Mouse (Mus musculus) heart, embryonic 16.5 days (tissue): ENCODE measurements at regions not wholly inside any gene's neighbourhood (a gene's known extent, or its start where the extent isn't known, plus 50 kb on each side); places are given as distances from the start of the nearest gene placed in this dataset.

ENCODE experiments used
- ATAC-seq: fragments of 200-750 bp; cut with Nextera tagmentation; replicated peaks from 2 replicates; pipeline ENCODE4 v1.8.0; 2017; ENCODE audit warnings: moderate number of reproducible peaks; ENCODE audit not compliant: insufficient read depth, low FRiP score; ENCODE audit errors: extremely low read depth
- H3K27ac ChIP-seq: fragments of 300-500 bp; sonication (generic); 2 replicates; pipeline ENCODE4 v1.5.1; 2014; ENCODE audit warnings: mild to moderate bottlenecking, low read length, control low read depth, moderate library complexity
- H3K27me3 ChIP-seq: fragments of 300-500 bp; sonication (generic); 2 replicates; pipeline ENCODE4 v1.6.1; 2014; ENCODE audit warnings: low read length, mixed read lengths; ENCODE audit not compliant: control insufficient read depth, insufficient read depth
- H3K36me3 ChIP-seq: fragments of 300-500 bp; sonication (generic); 2 replicates; pipeline ENCODE4 v1.6.1; 2014; ENCODE audit not compliant: control insufficient read depth, insufficient read depth
- H3K4me1 ChIP-seq: fragments of 300-500 bp; sonication (generic); 2 replicates; pipeline ENCODE4 v1.6.1; 2014; ENCODE audit warnings: low read length, mixed read lengths; ENCODE audit not compliant: control insufficient read depth, insufficient read depth
- H3K4me2 ChIP-seq: fragments of 300-500 bp; sonication (generic); 2 replicates; pipeline ENCODE4 v1.6.1; 2014; ENCODE audit warnings: low read depth, mild to moderate bottlenecking, control low read depth, low read length
- H3K4me3 ChIP-seq: fragments of 300-500 bp; sonication (generic); 2 replicates; pipeline ENCODE4 v1.5.1; 2014; ENCODE audit warnings: mild to moderate bottlenecking, control low read depth, low read length
- H3K9ac ChIP-seq: fragments of 300-500 bp; sonication (generic); 2 replicates; pipeline ENCODE4 v1.6.1; 2014; ENCODE audit warnings: low read length, control low read depth
- H3K9me3 ChIP-seq: fragments of 300-500 bp; sonication (generic); replicated peaks from 2 replicates; pipeline ENCODE4 v1.6.1; 2016; ENCODE audit warnings: low read length; ENCODE audit not compliant: control insufficient read depth
- WGBS: fragments of 180-500 bp; shearing (Covaris S2); extraction: QIAGEN DNeasy Blood & Tissue Kit; methylation state at CpG from one replicate; pipeline ENCODE4 v1.1.7; 2014; 5-methylcytosine and 5-hydroxymethylcytosine counted together

- no peak overlapping the region for H3K4me2 ChIP-seq
- ATAC-seq, result no peak
- H3K36me3 ChIP-seq, result no peaks in the 10 kb centered on the region
- no peak overlapping the region for H3K4me3 ChIP-seq
- no peaks in the 10 kb centered on the region for H3K9me3 ChIP-seq
- H3K27ac ChIP-seq, result no peak overlapping the region
- H3K9ac ChIP-seq, result no peak overlapping the region
- 80% methylated on average over 6 of the region's 6 CpGs for WGBS
- H3K27me3 ChIP-seq, result no peaks in the 10 kb centered on the region
- H3K4me1 ChIP-seq, result no peaks in the 10 kb centered on the region; the same call in 1 of the 2 replicates
Measured at GRCm38 (mm10) chr7:83061894-83062477, 194.9 kb downstream of the Mex3b start.

DNA sequence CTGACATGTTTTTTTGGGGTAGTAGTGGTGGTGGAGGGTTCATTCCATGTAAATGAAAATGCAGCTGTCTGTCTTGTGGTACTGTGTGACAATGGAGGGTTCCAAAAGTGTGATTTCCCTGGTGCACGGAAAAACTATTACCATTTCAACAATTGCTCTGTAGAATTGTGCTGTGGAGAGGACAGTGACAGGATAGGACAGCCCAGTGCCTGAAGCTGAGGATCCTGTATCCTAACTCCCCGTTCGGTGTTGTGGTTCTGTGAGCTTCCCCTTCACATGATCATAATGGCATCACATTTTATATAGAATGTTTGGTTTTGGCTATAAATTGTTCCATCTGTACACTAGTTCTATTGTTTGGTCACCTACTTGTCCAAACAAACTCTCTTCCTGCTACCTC lies 196.4 kb downstream of the Mex3b start:
- H3K4me3 ChIP-seq, result no peak overlapping the region
- H3K27me3 ChIP-seq, result no peaks in the 10 kb centered on the region
- ATAC-seq, result no peak
- no peaks in the 10 kb centered on the region for H3K36me3 ChIP-seq
- no peak overlapping the region for H3K27ac ChIP-seq
- H3K9ac ChIP-seq, result no peak overlapping the region
- H3K9me3 ChIP-seq, result no peaks in the 10 kb centered on the region
- H3K4me2 ChIP-seq, result no peak overlapping the region
- 65% methylated on average over 3 of the region's 3 CpGs for WGBS
- no peaks in the 10 kb centered on the region for H3K4me1 ChIP-seq

- no peak overlapping the region for H3K9ac ChIP-seq
- no peak overlapping the region for H3K4me3 ChIP-seq
- no peaks in the 10 kb centered on the region for H3K36me3 ChIP-seq
- no peaks in the 10 kb centered on the region for H3K9me3 ChIP-seq
- 78% methylated on average over 3 of the region's 3 CpGs for WGBS
- ATAC-seq, result no peak
- no peaks in the 10 kb centered on the region for H3K4me1 ChIP-seq
- H3K27ac ChIP-seq, result no peak overlapping the region
- no peaks in the 10 kb centered on the region for H3K27me3 ChIP-seq
- no peak overlapping the region for H3K4me2 ChIP-seq
Measured at GRCm38 (mm10) chr7:83065341-83065740, 198.2 kb downstream of the Mex3b start.

- H3K9ac ChIP-seq, result no peak overlapping the region
- H3K4me3 ChIP-seq, result no peak overlapping the region
- peaks cover 3% of the 10 kb centered on the region; the same call in 1 of the 2 replicates for H3K9me3 ChIP-seq
- H3K4me1 ChIP-seq, result no peaks in the 10 kb centered on the region
- no peak overlapping the region for H3K4me2 ChIP-seq
- H3K27ac ChIP-seq, result no peak overlapping the region
- H3K27me3 ChIP-seq, result no peaks in the 10 kb centered on the region
- no peak for ATAC-seq
- 78% methylated on average over 15 of the region's 15 CpGs for WGBS
- no peaks in the 10 kb centered on the region for H3K36me3 ChIP-seq
Measured at GRCm38 (mm10) chr7:83074399-83074970, 207.4 kb downstream of the Mex3b start.

- ATAC-seq, result no peak
- WGBS, result 59% methylated on average over 4 of the region's 4 CpGs
- peaks cover 3% of the 10 kb centered on the region; the same call in 1 of the 2 replicates for H3K9me3 ChIP-seq
Measured at GRCm38 (mm10) chr7:83075159-83075952, 208.2 kb downstream of the Mex3b start.

GRCm38 (mm10) chr7:83077035-83077918 lies 210.1 kb downstream of the Mex3b start:
- H3K4me3 ChIP-seq, result no peak overlapping the region
- H3K4me1 ChIP-seq, result no peaks in the 10 kb centered on the region
- no peak overlapping the region for H3K9ac ChIP-seq
- WGBS, result 46% methylated on average over 11 of the region's 11 CpGs
- H3K36me3 ChIP-seq, result no peaks in the 10 kb centered on the region
- no peak for ATAC-seq
- no peak overlapping the region for H3K4me2 ChIP-seq
- no peaks in the 10 kb centered on the region for H3K27me3 ChIP-seq
- no peaks in the 10 kb centered on the region for H3K9me3 ChIP-seq
- H3K27ac ChIP-seq, result no peak overlapping the region

More at GRCm38 (mm10) chr7:83075159-83075952, 208.2 kb downstream of the Mex3b start:
- no peak overlapping the region for H3K27ac ChIP-seq
- H3K27me3 ChIP-seq, result no peaks in the 10 kb centered on the region
- H3K4me3 ChIP-seq, result no peak overlapping the region
- H3K4me2 ChIP-seq, result no peak overlapping the region
- no peaks in the 10 kb centered on the region for H3K4me1 ChIP-seq
- H3K9ac ChIP-seq, result no peak overlapping the region
- H3K36me3 ChIP-seq, result no peaks in the 10 kb centered on the region

DNA sequence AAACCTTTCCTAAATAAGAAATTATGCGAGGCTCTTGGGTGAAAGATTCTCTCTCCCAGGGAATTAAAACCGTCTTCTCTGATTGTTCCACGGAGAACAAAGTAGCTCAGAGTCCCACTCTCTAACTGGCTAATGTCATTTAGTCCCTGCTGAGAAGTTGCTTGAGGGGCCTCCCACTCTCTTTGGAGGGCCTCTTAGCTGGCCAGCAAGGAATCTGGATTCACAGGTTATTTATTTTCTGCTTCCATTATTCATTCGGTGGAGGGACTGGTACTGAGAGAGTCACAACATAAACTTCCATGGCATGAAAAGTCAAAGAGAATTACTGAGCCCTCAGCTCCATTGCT lies 210.8 kb downstream of the Mex3b start:
- H3K27me3 ChIP-seq, result no peaks in the 10 kb centered on the region
- H3K36me3 ChIP-seq, result no peaks in the 10 kb centered on the region
- H3K4me2 ChIP-seq, result no peak overlapping the region
- no peaks in the 10 kb centered on the region for H3K4me1 ChIP-seq
- 44% methylated on average over 4 of the region's 4 CpGs for WGBS
- no peak for ATAC-seq
- H3K9ac ChIP-seq, result no peak overlapping the region
- H3K27ac ChIP-seq, result no peak overlapping the region
- H3K4me3 ChIP-seq, result no peak overlapping the region
- no peaks in the 10 kb centered on the region for H3K9me3 ChIP-seq

- no peak overlapping the region for H3K4me2 ChIP-seq
Measured at GRCm38 (mm10) chr7:83078695-83079094, 211.6 kb downstream of the Mex3b start.

More at GRCm38 (mm10) chr7:83078695-83079094, 211.6 kb downstream of the Mex3b start:
- WGBS, result 90% methylated on average over 4 of the region's 4 CpGs
- Histone ChIP-seq H3K9ac (no peak overlapping the region), H3K27ac (no peak overlapping the region), H3K4me1 (no peaks in the 10 kb centered on the region), H3K9me3 (no peaks in the 10 kb centered on the region), H3K27me3 (no peaks in the 10 kb centered on the region), H3K36me3 (no peaks in the 10 kb centered on the region), H3K4me3 (no peak overlapping the region)
- ATAC-seq, result no peak
